Mouse (Mus musculus) ES-E14 (cell line): ENCODE measurements around the gene Metap1.

Experiments
- CHD2 ChIP-seq: IDR thresholded peaks from 2 replicates; pipeline ENCODE4 v1.6.1; 2014; ENCODE audit warnings: mild to moderate bottlenecking, low read depth, low read length, inconsistent platforms
- HCFC1 ChIP-seq: IDR thresholded peaks from 2 replicates; pipeline ENCODE4 v1.6.1; 2012; ENCODE audit warnings: low read length, inconsistent platforms, borderline replicate concordance; ENCODE audit not compliant: insufficient read depth
- ZC3H11A ChIP-seq: IDR thresholded peaks from 2 replicates; pipeline ENCODE4 v1.6.1; 2012; ENCODE audit warnings: low read depth, mild to moderate bottlenecking, inconsistent platforms, low read length, borderline replicate concordance
- ZNF384 ChIP-seq: IDR thresholded peaks from 2 replicates; pipeline ENCODE4 v1.6.1; 2012; ENCODE audit warnings: low read depth, low read length, inconsistent platforms

- TF ChIP-seq ZC3H11A, result no peak
- TF ChIP-seq ZNF384, result no peak
- no peak for TF ChIP-seq HCFC1
- TF ChIP-seq CHD2, result no peak
Observed at GRCm38 (mm10) chr3:138471066-138471465, 18.2 kb downstream of the Metap1 start.
